Mouse (Mus musculus) layer of hippocampus, adult 2 months (tissue): ENCODE results near the gene Tmem150c. TPM values are rescaled to one million over a fixed set of nuclear protein-coding genes. Genes with fewer than 3 reads are reported as not detected.

Experiments used
- DNase-seq, 2 experiments: peaks; one replicate each; pipeline ENCODE4 v3.0.0; 2022; ENCODE audit warnings: low spot score in 2 of 2
- H3K27ac ChIP-seq: fragments of 200-600 bp; 2 replicates; pipeline ENCODE4 v1.8.1; 2022
- H3K4me3 ChIP-seq: fragments of 200-600 bp; 2 replicates; pipeline ENCODE4 v1.8.1; 2022; ENCODE audit warnings: mild to moderate bottlenecking
- CTCF ChIP-seq: fragments of 200-600 bp; conservative IDR thresholded peaks from 2 replicates; pipeline ENCODE4 v1.8.1; 2022; ENCODE audit warnings: antibody characterized with exemption, mild to moderate bottlenecking, moderate library complexity
- total RNA-seq, 2 experiments: library from RNA; stranded (reverse); gene quantifications; 2 replicates each; pipeline ENCODE4 v1.2.3; 2021

The Tmem150c gene
- total RNA-seq, 2 experiments from 2014 or later = 79.7 to 88.9 TPM

DNA sequence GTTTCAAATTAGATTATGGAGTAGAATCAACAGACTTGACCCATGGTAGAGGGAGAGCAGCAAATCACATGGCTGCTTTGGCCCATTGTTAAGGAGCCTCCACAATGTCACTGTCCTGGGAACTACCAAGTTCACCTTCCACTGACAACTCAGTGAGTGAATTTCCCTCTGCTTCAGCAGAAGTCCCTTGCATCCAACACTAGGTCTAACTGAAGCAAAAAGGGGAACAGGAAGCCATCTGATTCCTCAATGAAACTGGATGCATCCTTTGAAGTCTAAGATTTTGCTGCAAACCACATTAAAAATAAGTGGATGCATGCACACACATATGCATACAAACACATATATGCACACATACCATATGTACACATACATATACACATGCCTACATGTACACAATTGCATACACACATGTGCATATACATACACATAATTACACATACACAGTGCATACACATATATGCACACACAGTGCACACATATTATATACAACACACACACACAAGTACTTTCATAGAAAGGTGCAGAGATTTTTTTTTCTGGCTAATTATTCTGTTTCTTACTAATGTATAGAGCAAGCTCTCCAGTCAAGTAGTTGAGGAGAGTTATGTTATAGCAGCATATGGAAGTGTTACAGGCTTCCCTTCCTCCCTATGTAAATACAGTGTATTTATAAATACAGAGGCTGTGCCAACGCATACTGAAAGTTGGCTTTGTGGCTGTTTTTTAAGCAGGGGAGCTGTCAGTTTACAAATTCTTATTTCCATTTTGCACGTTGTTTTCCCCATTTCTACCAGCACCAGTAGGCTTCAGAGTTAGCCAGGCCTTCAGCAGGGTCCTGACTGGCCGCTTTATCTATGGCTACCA is 27.7 kb upstream of the Tmem150c start:
- no peak for TF ChIP-seq CTCF

DNA sequence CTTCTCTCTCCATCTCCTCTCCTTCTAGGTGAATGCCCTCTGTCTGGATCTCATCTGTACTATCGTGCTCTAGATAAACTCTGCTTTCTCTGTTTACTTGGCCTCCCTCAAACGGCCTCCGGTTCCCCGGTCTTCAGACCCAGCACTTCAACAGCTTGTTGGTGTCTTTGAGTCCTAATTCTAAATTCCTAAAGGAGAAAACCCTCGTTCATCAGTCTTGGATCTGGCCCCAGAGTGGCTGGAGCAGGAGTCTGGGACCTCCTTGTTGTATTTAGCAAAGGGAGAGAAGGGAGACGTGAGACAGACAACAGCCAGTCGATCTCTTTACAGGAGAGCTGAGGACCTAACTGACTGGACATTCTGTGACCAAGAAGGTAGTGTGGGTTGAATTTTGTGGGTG is 27.0 kb upstream of the Tmem150c start:
- Histone ChIP-seq H3K4me3 (no peak overlapping the region), H3K27ac (no peak overlapping the region)
- no peak for DNase-seq
- no peak for TF ChIP-seq CTCF

More for the DNA sequence above, 27.7 kb upstream of the Tmem150c start:
- no peak for DNase-seq
- Histone ChIP-seq H3K4me3 (no peak overlapping the region), H3K27ac (no peak overlapping the region)

DNA sequence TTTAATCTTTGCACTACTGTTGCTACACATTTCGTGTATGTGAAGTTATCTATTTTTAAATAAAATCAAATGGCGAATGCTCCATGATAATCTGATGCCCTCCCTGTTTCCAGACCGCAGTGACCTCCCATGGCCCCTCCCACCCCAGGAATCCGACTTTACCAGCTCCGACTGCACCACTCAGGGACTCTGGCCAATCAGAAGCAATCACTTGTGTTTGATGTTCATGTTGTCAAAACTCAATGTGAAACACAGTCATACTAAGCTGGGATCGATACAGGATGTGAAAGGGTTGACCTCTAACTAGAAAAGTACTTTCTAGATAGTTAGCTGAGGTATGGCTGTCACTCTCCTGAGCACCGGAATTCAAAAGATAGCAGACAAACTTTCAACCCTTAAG is 26.3 kb upstream of the Tmem150c start:
- TF ChIP-seq CTCF = no peak
- H3K4me3 ChIP-seq = no peak overlapping the region
- no peak overlapping the region for H3K27ac ChIP-seq
- DNase-seq = no peak

DNA sequence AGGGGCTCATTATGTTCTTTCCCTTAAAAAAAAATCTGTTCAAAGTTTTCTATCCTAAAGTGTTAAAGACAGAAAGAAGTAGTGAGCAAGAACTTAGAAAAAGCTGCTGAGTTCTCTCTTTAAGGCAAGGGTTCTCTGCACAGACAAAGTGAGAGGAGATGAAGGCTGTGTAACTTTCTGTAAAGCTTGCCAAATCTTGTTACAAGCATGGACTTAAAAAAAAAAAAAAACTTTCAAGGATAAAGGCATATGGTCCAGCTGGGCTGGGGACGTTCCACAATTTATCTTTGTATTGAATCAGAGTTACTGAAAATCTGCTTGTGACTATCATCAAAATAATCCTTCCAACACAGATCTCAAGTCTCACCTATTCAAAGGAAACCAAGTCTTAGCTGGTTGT is 21.4 kb upstream of the Tmem150c start:
- Histone ChIP-seq H3K27ac (0 out of 2 replicates have a peak overlapping the region, but pooled peaks have one; percentile 36), H3K4me3 (no peak overlapping the region)
- DNase-seq = peak in 1 of 2 experiments; percentile 22
- TF ChIP-seq CTCF = no peak

DNA sequence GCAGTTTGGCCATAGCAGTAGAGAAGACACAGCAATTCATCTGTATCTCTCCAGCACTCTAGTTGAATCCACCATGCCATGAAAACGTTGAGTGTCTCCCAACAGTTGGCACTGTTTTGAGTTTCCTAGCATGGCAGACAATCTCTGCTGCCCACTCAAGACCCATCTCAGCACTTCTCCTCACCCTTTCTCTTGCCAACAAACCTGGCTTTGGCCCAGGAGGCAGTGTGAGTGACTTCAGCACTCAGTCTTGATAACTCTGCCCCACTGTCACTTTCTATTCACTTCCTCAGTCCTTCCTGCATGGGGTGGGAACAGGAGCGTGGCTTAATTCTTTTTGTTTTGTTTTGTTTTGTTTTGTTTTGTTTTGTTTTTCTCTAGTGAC is 19.2 kb upstream of the Tmem150c start:
- H3K4me3 ChIP-seq = no peak overlapping the region
- peak overlapping the region; percentile 78 for H3K27ac ChIP-seq
- DNase-seq = no peak
- TF ChIP-seq CTCF = no peak

DNA sequence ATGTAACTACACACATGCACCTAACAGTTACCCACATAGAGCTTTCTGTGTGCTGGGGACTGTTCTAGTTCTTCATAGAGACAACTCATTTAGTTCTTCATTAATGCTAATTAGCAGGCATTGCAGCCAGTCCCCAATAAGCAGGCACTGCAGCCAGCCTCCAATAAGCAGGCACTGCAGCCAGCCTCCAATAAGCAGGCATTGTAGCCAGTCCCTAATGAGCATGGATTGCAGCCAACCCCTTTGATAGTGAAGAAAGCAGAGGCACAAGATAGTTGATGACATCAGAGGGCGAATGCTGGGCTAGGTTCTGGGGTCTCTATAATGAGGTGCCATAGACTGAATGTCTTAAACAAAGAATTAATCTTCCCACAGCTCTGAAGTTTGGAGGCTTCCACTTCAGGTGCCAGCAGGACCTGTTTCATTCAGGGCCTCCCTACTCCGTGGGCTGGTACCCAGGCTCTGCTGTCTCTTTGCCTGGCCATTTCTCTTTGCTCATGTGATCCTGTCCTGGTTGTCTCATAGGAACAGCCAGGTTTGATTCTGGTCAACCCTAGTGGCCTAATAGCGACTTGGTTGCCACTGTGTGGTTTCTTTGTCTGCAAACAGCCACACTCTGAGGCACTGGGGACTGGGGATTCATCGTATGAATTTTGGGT is 18.6 kb upstream of the Tmem150c start:
- TF ChIP-seq CTCF = 0 out of 2 replicates have a peak, but pooled peaks have one; percentile 16
- Histone ChIP-seq H3K4me3 (no peak overlapping the region), H3K27ac (peak overlapping the region; percentile 82)
- peak; percentile 55 to 72 for DNase-seq

DNA sequence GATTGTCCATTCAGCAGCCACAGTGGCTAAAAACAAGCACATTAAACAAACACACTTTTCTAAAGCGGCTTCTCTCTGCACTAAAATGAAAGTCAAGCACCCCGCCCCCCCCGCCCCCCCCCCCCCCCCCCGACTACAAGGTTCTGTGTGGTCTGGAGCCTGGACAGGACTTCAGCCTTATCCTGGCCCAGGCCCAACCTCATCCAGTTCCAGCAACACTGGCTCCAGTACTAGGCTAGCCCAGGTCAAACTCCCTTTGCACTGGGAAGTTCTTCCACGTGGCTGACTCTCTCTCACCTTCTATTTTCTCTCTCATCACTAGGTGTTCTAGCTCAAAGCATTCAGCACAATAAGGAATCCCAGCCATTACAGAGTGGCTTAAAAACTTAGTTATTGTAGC is 17.9 kb upstream of the Tmem150c start:
- TF ChIP-seq CTCF = no peak
- Histone ChIP-seq H3K4me3 (no peak overlapping the region), H3K27ac (peak overlapping the region; percentile 82)
- DNase-seq = no peak

DNA sequence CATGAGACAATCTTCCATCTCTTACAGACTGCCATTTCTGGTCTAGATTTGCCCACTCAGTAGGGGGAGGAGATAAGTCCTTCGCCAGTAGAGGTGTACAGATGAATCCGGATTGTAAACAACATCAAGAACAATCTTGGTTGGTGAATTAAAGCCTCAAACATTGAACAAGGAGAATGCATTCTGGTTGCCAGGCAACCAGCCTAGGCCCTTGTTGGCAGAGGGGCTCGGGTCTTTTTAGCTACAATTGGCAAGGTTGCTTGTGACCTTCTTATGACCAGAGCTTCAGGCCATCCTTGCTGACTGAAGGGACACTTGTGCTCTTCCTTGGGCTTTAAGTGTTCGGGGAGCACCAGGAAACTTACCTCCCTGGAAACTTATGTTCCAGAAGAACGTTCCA is 16.5 kb upstream of the Tmem150c start:
- H3K27ac ChIP-seq = peak overlapping the region; percentile 78
- no peak for TF ChIP-seq CTCF
- H3K4me3 ChIP-seq = no peak overlapping the region
- no peak for DNase-seq

DNA sequence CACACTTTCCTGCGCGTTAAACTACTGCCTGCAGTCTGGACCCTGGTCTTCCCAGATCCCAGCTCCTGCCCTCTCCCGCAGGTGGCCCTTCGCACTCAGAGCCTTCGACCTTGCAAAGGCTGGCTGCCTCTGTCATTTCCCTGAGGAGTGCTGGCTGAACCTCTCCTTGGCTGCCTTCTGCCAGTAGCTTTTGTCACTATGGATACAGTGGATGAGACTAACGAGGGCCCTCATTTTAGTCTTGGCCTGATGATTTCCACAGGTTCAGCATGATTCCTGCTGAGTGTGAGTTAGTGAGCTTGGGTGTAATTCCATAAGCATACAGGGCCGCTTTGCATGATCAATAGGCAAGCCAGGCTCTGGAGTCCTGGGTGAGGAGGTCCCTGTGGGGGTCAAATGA is 16.0 kb upstream of the Tmem150c start:
- no peak overlapping the region for H3K4me3 ChIP-seq
- TF ChIP-seq CTCF = no peak
- H3K27ac ChIP-seq = peak overlapping the region; percentile 78
- DNase-seq = no peak

DNA sequence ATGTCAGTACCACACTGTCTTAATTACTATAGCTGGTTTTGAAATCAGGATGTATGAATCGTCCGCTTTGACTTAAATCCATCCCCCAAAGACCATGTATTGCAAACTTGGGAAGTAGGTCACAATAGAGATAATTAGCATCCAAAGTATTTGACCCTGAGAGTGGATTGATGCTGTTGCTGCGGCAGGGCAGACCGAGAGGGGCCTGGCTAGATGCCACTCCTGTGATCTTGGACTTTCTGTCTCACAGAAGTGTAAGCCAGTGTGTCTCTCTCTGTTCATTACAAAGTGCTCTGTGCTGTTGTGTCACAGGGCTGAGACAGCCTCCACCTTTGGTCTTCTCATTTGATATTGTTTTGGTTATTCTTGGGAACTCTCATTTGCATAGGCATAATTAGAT is 12.5 kb upstream of the Tmem150c start:
- TF ChIP-seq CTCF = no peak
- H3K4me3 ChIP-seq = no peak overlapping the region
- no peak overlapping the region for H3K27ac ChIP-seq
- DNase-seq = no peak

DNA sequence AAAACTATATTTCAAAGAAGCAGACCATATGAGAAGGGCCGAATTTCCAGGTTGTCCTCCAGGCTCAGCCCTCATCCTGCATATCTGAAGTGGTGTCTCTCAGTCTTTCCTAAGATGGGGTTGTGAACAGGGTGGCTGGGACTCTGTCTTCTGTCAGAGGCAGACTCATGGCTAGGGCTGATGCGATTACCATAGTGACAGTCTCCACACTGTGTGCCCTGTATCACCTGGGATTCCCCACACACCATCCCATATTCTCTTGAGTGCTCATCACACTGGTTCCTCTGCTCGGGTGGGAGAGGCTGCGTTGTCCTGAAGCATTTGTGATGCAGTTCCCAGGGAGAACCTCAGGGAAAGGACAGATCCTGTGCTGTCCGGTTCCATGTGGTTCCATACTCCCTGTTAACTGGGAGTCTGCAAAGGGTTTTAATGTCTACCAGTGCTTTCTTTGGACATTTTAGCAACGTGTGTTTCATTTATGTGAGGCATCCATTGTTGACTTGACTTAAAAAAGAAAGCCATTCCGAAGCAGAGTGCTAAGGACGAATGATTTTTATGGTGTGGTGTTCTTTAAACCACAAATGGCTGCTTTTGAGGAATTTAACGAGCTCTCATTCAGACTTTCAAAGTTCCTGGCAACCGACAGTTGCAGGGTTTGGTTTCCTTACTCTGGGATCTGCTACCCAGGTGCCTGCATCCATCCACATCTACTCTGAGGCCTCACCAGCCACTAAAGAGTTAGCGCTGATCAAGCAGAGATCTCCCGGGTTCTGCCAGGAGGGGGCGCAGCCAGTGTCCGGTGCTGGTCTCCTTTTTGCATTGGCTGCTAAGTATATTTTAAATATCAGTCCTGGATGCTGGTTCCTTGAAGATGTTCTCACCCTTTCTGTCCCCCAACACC is 7.2 kb upstream of the Tmem150c start:
- no peak overlapping the region for H3K27ac ChIP-seq
- TF ChIP-seq CTCF = peak; percentile 79
- H3K4me3 ChIP-seq = no peak overlapping the region
- DNase-seq = peak in 1 of 2 experiments; percentile 56

DNA sequence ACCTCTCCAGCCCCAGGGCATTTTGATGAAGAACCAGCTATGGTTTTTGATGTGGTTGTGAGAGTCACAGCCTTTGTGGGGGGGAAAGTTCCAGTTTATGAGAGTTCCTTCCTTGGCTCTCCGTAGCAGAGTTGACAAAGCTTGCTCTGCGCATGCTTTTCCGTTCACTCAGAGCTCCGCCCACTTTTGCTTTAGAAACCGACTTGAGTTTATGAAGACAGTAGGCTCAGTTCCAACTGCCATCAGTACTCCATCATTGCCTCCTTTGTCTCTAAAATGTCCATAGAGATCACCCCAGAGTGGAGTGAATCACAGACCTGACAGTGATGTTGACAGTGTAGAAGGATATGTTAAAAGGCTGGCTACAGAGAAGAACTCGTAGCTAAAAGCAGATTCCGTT is 3.8 kb upstream of the Tmem150c start:
- no peak for DNase-seq
- no peak for TF ChIP-seq CTCF
- Histone ChIP-seq H3K27ac (no peak overlapping the region), H3K4me3 (no peak overlapping the region)

DNA sequence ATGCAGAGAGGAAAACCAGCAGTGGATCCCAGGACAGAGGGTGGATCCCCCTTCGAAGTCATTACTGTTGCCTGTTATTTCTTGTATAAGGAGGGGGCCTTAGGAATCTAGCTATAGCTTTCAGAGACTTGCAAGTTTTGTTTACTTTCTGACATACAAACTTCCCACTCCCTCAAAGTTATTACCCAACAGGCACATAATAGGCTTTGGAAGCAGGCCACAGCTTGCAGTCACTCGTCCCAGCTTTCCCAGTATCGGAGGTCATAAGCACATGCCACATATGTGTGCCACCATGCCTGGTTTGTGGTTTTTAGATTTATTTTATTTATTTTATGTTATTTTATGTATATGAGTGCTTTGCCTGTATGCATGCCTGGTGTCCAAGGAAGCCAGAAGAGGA is 3.2 kb upstream of the Tmem150c start:
- TF ChIP-seq CTCF = no peak
- Histone ChIP-seq H3K27ac (no peak overlapping the region), H3K4me3 (no peak overlapping the region)
- no peak for DNase-seq
